Comparison of ENCODE assay signal across 8 mouse cellular contexts in the genomic region with DNA sequence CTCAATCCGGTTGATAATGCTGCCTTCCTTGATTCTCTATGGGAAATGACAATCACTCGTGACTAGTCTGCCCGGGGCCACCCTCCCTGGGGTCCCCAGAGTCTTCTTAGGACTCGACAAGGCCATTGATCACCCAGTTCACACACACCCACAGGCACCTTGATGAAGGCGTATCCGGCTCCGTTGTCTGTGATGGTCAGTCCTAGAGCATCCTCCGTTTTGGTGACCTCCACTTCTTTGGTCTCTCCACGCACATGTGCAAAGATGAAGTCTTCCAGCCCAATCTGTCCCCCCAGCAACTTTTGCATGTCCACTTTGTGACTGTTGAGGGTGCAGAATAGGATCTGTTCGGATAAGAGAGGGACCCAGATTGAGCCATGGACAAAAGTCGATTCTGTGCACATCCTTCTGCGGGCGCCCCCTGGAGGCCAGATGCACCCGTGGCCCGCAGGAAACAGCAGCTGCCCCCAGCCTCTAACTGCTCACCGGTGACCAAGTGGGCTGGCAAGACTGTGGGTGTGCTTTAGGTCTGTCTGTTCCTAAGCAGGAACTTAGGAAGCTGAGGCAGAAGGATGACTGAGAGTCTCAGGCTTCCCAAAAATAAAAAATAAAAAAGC. TPM values are rescaled to one million over a fixed set of nuclear protein-coding genes. Genes with fewer than 3 reads are reported as not detected.
DNase-seq lines count a peak whose midpoint lies in the region; ATAC-seq lines count a peak whose summit lies in the region.

No protein-coding gene starts in this region.

- no peaks in the 10 kb centered on the region for H3K9me3 ChIP-seq in heart, embryonic 12.5 days (replicated peaks)

- peak; percentile 95 for DNase-seq in heart, adult 11 months
- DNase-seq in urinary bladder, postnatal 14 days (ENCODE audit: low spot score), result peak; percentile 70
- no peak for DNase-seq in urinary bladder, adult 2 months (ENCODE audit: low spot score)
- peak; percentile 87 for DNase-seq in cerebellum, postnatal 10 days
- peak; percentile 77 to 85 for DNase-seq in lung, postnatal 4 days
- DNase-seq in thymus, postnatal 4 days, result peak; percentile 94

- peaks cover 18% of the 10 kb centered on the region for H3K4me1 ChIP-seq in heart, embryonic 12.5 days (replicated peaks)

- no peak for ATAC-seq in heart, embryonic 12.5 days (ENCODE audit: insufficient number of reproducible peaks, low FRiP score)
- ATAC-seq in inflammation-experienced regulatory T-cells, adult 6 months, result peak; percentile 49

- no peak overlapping the region for H3K4me3 ChIP-seq in heart, embryonic 12.5 days

- H3K36me3 ChIP-seq in heart, embryonic 12.5 days, result peaks cover 12% of the 10 kb centered on the region

- no peak overlapping the region for H3K9ac ChIP-seq in heart, embryonic 12.5 days

- H3K27me3 ChIP-seq in heart, embryonic 12.5 days (replicated peaks), result peaks cover 58% of the 10 kb centered on the region

- WGBS in heart, embryonic 12.5 days, result 30% methylated on average over 16 of the region's 16 CpGs

- no peak overlapping the region for H3K27ac ChIP-seq in heart, embryonic 12.5 days (ENCODE audit: poor library complexity, severe bottlenecking)

- no peak overlapping the region for H3K4me2 ChIP-seq in heart, embryonic 12.5 days

RNA-seq across cellular contexts. Expression of a gene that starts 1.6 kb away (rescaled TPM):
- not detected in 2 replicates for polyA plus RNA-seq in heart, embryonic 12.5 days (2016; fragmentation: Nextera tagmentation; extraction: Ambion mirVana)
- 3.2 and 6.5 TPM in 2 replicates for polyA plus RNA-seq in urinary bladder, adult 2 months (2012; rRNA removed)
- under 1 TPM in 1 of 3 experiments, not detected in 2; 0.12 TPM for polyA plus RNA-seq in inflammation-experienced regulatory T-cells, adult 6 months (2017; shearing (Covaris generic))

RNA-seq across cellular contexts. Expression of a gene that starts 8.8 kb away (rescaled TPM):
- 107 and 109 TPM in 2 replicates for polyA plus RNA-seq in heart, embryonic 12.5 days (2016; fragmentation: Nextera tagmentation; extraction: Ambion mirVana)
- polyA plus RNA-seq in urinary bladder, adult 2 months (2012; rRNA removed), result 82.9 and 91.7 TPM in 2 replicates
- 10 to 100 TPM; 17.1 to 20.4 (median 17.8) TPM for polyA plus RNA-seq in inflammation-experienced regulatory T-cells, adult 6 months (2017; shearing (Covaris generic))

RNA-seq across cellular contexts. Expression of a gene that starts 12.9 kb away (rescaled TPM):
- polyA plus RNA-seq in heart, embryonic 12.5 days (2016; fragmentation: Nextera tagmentation; extraction: Ambion mirVana), result 13.4 TPM in 2 replicates
- polyA plus RNA-seq in urinary bladder, adult 2 months (2012; rRNA removed), result 9.3 and 11.6 TPM in 2 replicates
- 10 to 100 TPM in 2 of 3 experiments, 1 to 10 TPM in 1; 10.0 to 21.7 (median 17.0) TPM for polyA plus RNA-seq in inflammation-experienced regulatory T-cells, adult 6 months (2017; shearing (Covaris generic))

RNA-seq across cellular contexts. Expression of a gene that starts 15.8 kb away (rescaled TPM):
- 13.0 and 13.4 TPM in 2 replicates for polyA plus RNA-seq in heart, embryonic 12.5 days (2016; fragmentation: Nextera tagmentation; extraction: Ambion mirVana)
- 12.1 and 12.4 TPM in 2 replicates for polyA plus RNA-seq in urinary bladder, adult 2 months (2012; rRNA removed)
- polyA plus RNA-seq in inflammation-experienced regulatory T-cells, adult 6 months (2017; shearing (Covaris generic)), result 1 to 10 TPM; 1.6 to 2.1 (median 1.9) TPM

RNA-seq across cellular contexts. Expression of a gene that starts 20.5 kb away (rescaled TPM):
- polyA plus RNA-seq in heart, embryonic 12.5 days (2016; fragmentation: Nextera tagmentation; extraction: Ambion mirVana), result 37.3 and 40.3 TPM in 2 replicates
- polyA plus RNA-seq in urinary bladder, adult 2 months (2012; rRNA removed), result 27.7 and 29.5 TPM in 2 replicates
- 1 to 10 TPM; 2.9 to 6.5 (median 4.1) TPM for polyA plus RNA-seq in inflammation-experienced regulatory T-cells, adult 6 months (2017; shearing (Covaris generic))
